Mouse (Mus musculus) embryo, embryonic 11.5 days (tissue): Measurements from ENCODE around the gene Pla2g2f.

Source experiments
- DNase-seq: peaks from one replicate; pipeline ENCODE4 v3.0.0-alpha.2; 2012; ENCODE audit warnings: low read depth, low spot score

The Pla2g2f gene

GRCm38 (mm10) chr4:138716697-138717096, 40.7 kb downstream of the Pla2g2f start:
- no peak for DNase-seq

- DNase-seq, result no peak
Observed at GRCm38 (mm10) chr4:138714186-138714585, 43.2 kb downstream of the Pla2g2f start.

GRCm38 (mm10) chr4:138712621-138713020, 44.8 kb downstream of the Pla2g2f start:
- no peak for DNase-seq

- DNase-seq, result no peak
Observed at GRCm38 (mm10) chr4:138712096-138712495, 45.3 kb downstream of the Pla2g2f start.

GRCm38 (mm10) chr4:138711051-138711820, 46.2 kb downstream of the Pla2g2f start:
- no peak for DNase-seq

- DNase-seq, result no peak
Observed at GRCm38 (mm10) chr4:138710633-138711032, 46.8 kb downstream of the Pla2g2f start.

- no peak for DNase-seq
Observed at GRCm38 (mm10) chr4:138709944-138710343, 47.5 kb downstream of the Pla2g2f start.

- no peak for DNase-seq
Observed at GRCm38 (mm10) chr4:138709246-138709645, 48.2 kb downstream of the Pla2g2f start.

GRCm38 (mm10) chr4:138708636-138709035, 48.8 kb downstream of the Pla2g2f start:
- no peak for DNase-seq

GRCm38 (mm10) chr4:138706620-138707019, 50.8 kb downstream of the Pla2g2f start:
- DNase-seq, result no peak

GRCm38 (mm10) chr4:138704169-138704568, 53.3 kb downstream of the Pla2g2f start:
- no peak for DNase-seq

GRCm38 (mm10) chr4:138703591-138703990, 53.8 kb downstream of the Pla2g2f start:
- DNase-seq, result no peak

GRCm38 (mm10) chr4:138702528-138702927, 54.9 kb downstream of the Pla2g2f start:
- DNase-seq, result no peak

- DNase-seq, result no peak
Observed at GRCm38 (mm10) chr4:138702031-138702430, 55.4 kb downstream of the Pla2g2f start.

- no peak for DNase-seq
Observed at GRCm38 (mm10) chr4:138701111-138701510, 56.3 kb downstream of the Pla2g2f start.
